Mouse (Mus musculus) adrenal gland, postnatal 4 days (tissue): ENCODE results near the gene Mettl9. TPM values are rescaled to one million over a fixed set of nuclear protein-coding genes. Genes with fewer than 3 reads are reported as not detected.

Experiments
- DNase-seq, 2 experiments: peaks; one replicate each; pipeline ENCODE4 v3.0.0; 2021 to 2022; ENCODE audit warnings: low spot score in 2 of 2, mixed read lengths in 2 of 2
- total RNA-seq, 2 experiments: library from RNA; stranded (reverse); gene quantifications; 2 replicates each; pipeline ENCODE4 v1.2.3; 2021

The Mettl9 gene
- total RNA-seq, 2 experiments from 2014 or later: 134 to 136 TPM

GRCm38 (mm10) chr7:121043510-121043909, 9.3 kb downstream of the Mettl9 start:
- DNase-seq: no peak

GRCm38 (mm10) chr7:121044251-121044650, 10.0 kb downstream of the Mettl9 start:
- DNase-seq: no peak

DNA sequence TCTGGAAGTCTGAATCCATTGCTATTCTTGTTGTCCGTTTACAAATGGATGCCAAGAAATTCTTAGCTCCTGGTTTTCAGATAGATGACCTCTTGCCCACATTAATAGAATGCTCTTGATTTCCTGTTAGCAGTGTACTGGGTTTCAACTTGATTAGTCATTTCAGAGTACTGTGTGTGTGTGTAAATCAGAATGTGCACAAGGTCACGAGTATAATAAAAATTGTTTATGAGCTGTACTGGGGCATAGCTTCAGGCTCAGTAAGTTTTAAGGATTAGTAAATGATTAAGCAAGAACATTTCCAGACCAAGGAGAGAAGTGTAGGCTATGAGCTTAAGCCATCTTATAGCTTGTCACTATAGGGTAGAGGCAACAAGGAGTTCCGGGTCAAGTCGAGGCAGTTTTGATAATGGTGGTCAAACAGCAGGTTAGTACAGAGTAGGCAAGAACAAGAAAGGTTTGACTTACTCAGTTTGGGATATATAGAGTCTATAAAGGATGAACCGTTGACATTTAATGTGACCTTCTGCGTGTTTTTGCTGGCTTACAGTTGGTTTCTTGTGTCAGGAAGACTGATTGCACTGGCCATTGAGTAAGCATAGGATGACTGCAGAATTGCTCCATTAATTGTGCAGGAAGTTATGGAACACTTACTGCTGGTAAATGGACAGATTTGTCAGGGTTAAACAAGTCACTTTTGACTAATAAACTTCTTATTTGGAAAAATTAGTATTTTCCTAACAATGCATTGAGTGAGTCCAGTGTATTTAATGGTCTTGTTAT, 11.6 kb downstream of the Mettl9 start:
- no peak for DNase-seq

DNA sequence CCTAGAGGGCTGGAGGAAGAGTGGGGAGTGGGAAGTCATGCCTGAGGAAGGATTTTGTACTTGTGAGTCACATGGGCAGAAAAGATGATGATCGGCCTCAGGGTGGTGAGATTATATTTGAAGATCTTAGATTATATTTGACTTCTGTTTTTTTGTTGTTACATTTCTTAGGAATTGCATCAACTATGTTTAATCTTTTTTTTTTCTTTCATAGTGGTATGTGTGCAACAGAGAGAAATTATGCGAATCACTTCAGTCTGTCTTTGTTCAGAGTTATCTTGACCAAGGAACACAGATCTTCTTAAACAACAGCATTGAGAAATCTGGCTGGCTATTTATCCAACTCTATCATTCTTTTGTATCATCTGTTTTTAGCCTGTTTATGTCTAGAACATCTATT, 13.4 kb downstream of the Mettl9 start:
- no peak for DNase-seq

- no peak for DNase-seq
Observed at GRCm38 (mm10) chr7:121053071-121053470, 18.8 kb downstream of the Mettl9 start.

DNA sequence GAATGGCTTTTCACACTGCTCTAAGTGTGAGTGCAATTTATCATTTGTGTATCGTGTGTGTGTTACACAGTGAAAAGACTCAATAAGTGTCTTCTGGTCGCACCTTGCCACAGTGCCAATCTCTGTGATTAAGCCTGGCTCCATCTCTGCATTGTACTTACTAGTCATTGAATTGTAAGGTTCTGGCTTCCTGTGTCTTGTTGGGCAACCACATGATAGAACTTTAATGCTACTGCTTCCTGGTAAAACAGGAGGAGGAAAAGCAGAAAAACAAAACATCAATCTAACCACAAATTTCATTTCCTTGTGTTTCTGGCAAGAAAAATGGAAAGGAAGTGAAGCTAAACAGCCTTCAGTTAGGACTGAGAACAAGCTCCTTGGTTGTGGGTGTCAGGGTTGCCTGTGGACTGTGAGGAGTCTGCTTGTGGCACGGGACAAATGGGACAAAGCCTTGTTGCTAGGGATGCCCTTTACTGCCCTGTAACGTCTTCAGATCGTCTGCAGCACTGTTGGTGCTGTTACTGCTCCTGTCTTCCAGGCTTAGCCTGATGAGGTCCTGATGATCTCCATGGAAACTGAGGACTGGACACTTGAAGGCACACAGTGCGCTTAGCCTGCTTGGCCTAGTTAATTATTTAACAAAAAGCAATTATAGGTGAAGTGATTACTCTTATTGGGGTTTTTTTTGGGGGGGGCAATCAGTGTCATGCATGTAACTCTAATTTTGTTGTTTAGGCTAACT, 25.4 kb downstream of the Mettl9 start:
- DNase-seq: no peak

DNA sequence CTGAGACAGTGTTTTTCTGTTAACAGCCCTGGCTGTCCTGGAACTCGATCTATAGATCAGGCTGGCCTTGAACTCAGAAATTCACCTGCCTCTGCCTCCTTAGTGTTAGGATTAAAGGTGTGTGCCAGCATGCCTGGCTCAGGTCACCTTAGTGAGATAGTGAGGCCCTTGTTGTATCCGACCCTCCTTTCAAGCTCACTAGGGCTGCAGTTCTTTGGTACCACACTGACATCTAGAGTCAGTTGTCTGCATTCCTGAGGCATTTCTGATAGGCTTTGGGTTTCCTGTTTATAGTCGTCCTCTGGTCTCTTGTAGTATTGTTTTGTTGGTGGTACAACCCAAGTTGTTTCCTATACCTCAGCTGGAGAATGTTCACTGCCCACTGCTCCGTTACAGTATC, 30.1 kb downstream of the Mettl9 start:
- no peak for DNase-seq

- DNase-seq: no peak
Observed at GRCm38 (mm10) chr7:121071276-121071675, 37.0 kb downstream of the Mettl9 start.

DNA sequence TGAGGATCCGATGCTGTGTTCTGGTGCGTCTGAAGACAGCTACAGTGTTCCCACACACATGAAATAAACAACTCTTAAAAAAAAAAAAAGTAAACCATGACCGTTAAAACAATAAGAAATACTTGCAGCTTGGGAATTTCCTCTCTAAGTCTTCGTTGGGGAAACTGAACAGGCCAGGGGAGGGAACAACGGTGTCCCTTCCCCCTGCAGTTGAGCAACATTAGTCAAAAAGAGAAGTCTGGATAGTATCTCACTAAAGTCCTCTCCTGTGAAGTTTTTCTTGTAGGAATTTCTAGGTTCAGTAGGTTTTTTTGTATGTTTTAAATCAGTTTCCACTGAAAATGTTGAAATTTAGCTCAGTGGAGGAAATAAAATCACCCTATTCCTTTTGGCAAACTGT, 38.3 kb downstream of the Mettl9 start:
- DNase-seq: no peak

DNA sequence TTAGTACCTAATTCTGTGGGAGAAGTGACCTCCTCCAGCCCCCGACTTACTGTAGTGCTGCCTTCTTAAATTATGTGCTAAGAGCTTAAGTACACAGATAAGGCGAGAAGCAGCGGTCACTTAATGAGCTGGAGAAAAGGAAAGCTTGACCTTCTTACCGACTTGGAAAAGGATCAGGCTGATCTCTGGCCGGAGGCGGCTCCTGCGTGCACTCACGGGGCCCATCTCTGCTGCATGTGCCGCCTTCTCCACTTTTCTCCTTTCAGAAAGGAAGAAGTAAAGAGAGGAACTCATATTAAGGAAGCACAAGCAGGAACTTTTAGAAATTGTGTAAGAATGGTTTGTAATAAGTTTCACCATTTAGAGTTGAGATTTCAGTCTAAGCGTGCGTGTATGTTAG, 40.0 kb downstream of the Mettl9 start, which contains the start of gene Igsf6:
Igsf6 (minus strand) TSS at position 292 of the 400 bp plus-strand sequence.
- DNase-seq: no peak

GRCm38 (mm10) chr7:121074801-121075400, 40.7 kb downstream of the Mettl9 start:
- no peak for DNase-seq

- DNase-seq: no peak
Observed at GRCm38 (mm10) chr7:121075416-121075815, 41.2 kb downstream of the Mettl9 start.

- DNase-seq: no peak
Observed at GRCm38 (mm10) chr7:121077311-121077710, 43.1 kb downstream of the Mettl9 start.

- DNase-seq: no peak
Observed at GRCm38 (mm10) chr7:121077829-121078228, 43.6 kb downstream of the Mettl9 start.

DNA sequence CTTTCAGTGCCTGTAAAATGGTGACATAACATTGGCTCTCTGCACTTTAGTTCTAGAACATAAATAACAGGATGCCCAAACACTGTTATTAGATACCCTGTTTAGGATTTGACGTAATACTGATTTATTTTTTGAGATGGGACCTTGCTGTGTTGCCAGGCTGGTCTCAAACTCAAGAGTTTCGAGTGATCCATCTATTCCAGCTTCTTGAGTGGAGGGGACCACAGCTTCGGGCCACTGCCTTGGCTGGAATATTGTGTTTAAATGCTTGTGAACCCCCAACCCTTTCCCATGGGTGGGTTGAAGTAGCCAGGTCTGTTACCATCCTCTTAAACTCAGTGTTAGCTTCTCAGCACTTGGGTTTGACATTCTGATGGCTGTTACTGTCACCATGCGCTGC, 47.1 kb downstream of the Mettl9 start, which contains the start of gene Otoa:
Otoa (plus strand) TSS at position 301 of the 400 bp plus-strand sequence.
- no peak for DNase-seq

DNA sequence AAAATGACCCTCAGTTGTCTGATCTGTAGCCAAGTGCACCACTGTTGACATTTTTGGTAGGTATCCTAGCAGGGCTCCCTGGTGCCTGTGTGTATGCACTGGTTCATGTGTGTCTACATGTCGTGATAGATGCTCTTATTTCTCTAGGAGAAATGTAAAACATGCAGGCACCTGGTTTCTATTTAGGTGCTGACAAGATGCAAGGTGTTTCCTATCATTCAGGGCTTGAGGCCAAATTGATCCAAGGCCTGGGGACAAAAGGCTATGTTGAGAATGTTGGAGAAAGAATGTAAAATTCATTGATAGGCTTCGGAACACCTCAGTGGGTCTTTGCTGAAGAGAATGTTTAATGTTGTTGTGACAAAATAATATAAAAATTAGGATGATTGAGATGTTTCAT, 47.6 kb downstream of the Mettl9 start:
- no peak for DNase-seq

DNA sequence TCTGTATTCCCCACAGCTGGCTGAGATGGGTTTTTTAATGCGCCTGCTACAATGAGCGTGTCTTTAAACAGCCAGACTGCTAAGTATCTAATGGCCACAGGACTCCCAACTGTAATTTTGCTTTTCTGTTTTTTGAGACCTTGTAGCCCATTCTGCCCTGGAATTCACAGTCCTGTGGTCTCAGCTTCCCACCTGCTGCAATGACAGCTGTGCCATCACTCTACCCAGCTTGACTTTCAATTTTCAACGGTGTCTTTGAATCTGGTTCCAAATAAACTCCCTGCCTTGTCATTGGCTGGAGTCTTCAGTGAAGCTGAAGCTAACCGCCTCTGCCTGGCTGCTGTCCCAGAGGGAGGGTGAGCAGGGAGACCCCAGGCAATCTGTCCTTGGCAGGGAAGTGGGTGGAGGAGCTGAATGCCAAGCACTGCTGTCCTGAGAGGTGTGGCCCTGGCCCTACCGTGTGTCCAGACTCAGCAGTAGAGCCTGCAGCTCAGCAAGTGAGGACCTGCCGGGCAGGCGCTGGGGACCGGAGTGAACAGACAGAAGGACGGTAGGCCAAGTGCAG, 48.8 kb downstream of the Mettl9 start:
- DNase-seq: no peak

GRCm38 (mm10) chr7:121084840-121085453, 50.7 kb downstream of the Mettl9 start:
- DNase-seq: no peak

- DNase-seq: no peak
Observed at GRCm38 (mm10) chr7:121085500-121085899, 51.3 kb downstream of the Mettl9 start.

GRCm38 (mm10) chr7:121088745-121089144, 54.5 kb downstream of the Mettl9 start:
- DNase-seq: no peak

DNA sequence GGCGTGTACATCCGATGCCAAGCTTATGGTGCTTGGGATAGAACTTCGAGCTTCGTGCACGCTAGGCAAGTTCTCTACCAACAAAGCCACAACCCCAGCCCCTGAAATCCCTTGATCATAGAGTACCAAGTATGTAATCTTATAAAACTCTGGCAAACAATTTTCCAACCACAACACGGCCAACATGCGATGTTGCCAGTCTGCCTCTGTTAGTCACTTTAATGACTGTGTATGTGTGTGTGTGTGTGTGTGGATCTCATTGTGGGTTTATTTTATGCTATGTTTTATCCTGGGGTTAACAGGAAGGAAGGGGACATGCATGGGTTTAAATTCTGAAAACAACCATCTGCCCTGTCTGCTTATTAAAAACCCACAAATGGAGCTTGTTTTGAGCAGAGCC, 56.5 kb downstream of the Mettl9 start:
- no peak for DNase-seq
